ENCODE assay signal across 27 mouse cellular contexts in genomic region chr7:89605589-89606536, GRCm38 (mm10). TPM values are rescaled to one million over a fixed set of nuclear protein-coding genes. Genes with fewer than 3 reads are reported as not detected.
DNase-seq lines count a peak whose midpoint lies in the region; ATAC-seq and TF ChIP-seq lines count a peak whose summit lies in the region.
"Had no signal": no experiment of that assay in that cellular context is flagged by ENCODE, and none has a peak within 500 bp of the region (broad histone marks: within the 10 kb centered on the region; RNA-seq: fewer than 3 reads in every experiment).

No protein-coding gene starts in this region.

- no peak for TF ChIP-seq CTCF in kidney, postnatal 0 days (IDR thresholded peaks at IDR 0.05; ENCODE audit: low read depth)

- H3K4me2 ChIP-seq in kidney, postnatal 0 days (ENCODE audit: low read length), result no peak overlapping the region
- H3K4me2 ChIP-seq: heart, embryonic 12.5 days; hindbrain, embryonic 13.5 days; liver, embryonic 11.5 days; neural tube, embryonic 13.5 days; stomach, embryonic 15.5 days had no signal

- H3K4me1 ChIP-seq in kidney, postnatal 0 days (replicated peaks; ENCODE audit: insufficient read depth, low read length), result no peaks in the 10 kb centered on the region
- H3K4me1 ChIP-seq in ES-E14 (ENCODE audit: control insufficient read depth in 2 of 2, insufficient read depth in 2 of 2, low read length in 2 of 2, poor library complexity in 1 of 2), result no peaks in the 10 kb centered on the region
- H3K4me1 ChIP-seq: heart, embryonic 12.5 days; hindbrain, embryonic 13.5 days; neural tube, embryonic 13.5 days; stomach, embryonic 15.5 days had no signal

- no peak overlapping the region for H3K9ac ChIP-seq in kidney, postnatal 0 days (ENCODE audit: low read depth, low read length)
- H3K9ac ChIP-seq in ES-E14 (ENCODE audit: insufficient read depth, low read depth, low read length, poor library complexity, severe bottlenecking), result no peak overlapping the region
- H3K9ac ChIP-seq: heart, embryonic 12.5 days; hindbrain, embryonic 13.5 days; neural tube, embryonic 13.5 days; stomach, embryonic 15.5 days had no signal

- DNase-seq in kidney, postnatal 0 days (ENCODE audit: low spot score), result no peak
- no peak for DNase-seq in kidney, postnatal 36 days
- peak; percentile 7 for DNase-seq in A20 (ENCODE audit: low read depth, low spot score)
- DNase-seq in ES-E14 (ENCODE audit: low read depth, low spot score), result no peak
- DNase-seq in forelimb bud, embryonic 11.5 days (ENCODE audit: low read depth, low spot score), result peak; percentile 17
- no peak for DNase-seq in layer of hippocampus, adult 9-11 months
- no peak for DNase-seq in cerebellum, adult 11 months
- DNase-seq: adrenal gland, postnatal 10 days; cerebellum, postnatal 14 days; embryo, embryonic 11 days; gastrocnemius, adult 2 months; heart, adult 11 months; heart, postnatal 14 days; kidney, adult 2 months; layer of hippocampus, postnatal 36 days; left cerebral cortex, postnatal 4 days; lung, adult 18-20 months; lung, postnatal 36 days; right cerebral cortex, postnatal 14 days had no signal

- H3K27me3 ChIP-seq in kidney, postnatal 0 days (ENCODE audit: insufficient read depth, low read length), result no peaks in the 10 kb centered on the region
- H3K27me3 ChIP-seq: heart, embryonic 12.5 days; hindbrain, embryonic 13.5 days; neural tube, embryonic 13.5 days; stomach, embryonic 15.5 days had no signal

- in situ Hi-C loops in ES-E14 (cut with MboI; ENCODE audit: low sequenced_read_pairs in 2 of 2, unreplicated experiment in 2 of 2), result no loop called here

- H3K36me3 ChIP-seq in kidney, postnatal 0 days (ENCODE audit: insufficient read depth, low read length), result no peaks in the 10 kb centered on the region
- no peaks in the 10 kb centered on the region for H3K36me3 ChIP-seq in ES-E14 (ENCODE audit: control insufficient read depth, insufficient read depth, low read length, poor library complexity, severe bottlenecking)
- H3K36me3 ChIP-seq: heart, embryonic 12.5 days; hindbrain, embryonic 13.5 days; neural tube, embryonic 13.5 days; stomach, embryonic 15.5 days had no signal

- no peak for ATAC-seq in kidney, postnatal 0 days (replicated peaks; ENCODE audit: low FRiP score, low read depth)
- ATAC-seq: activated CD4-positive, CD25-positive, alpha-beta regulatory T cell, adult 4 months; inflammation-experienced regulatory T-cells, adult 6 months had no signal

- no peak overlapping the region for H3K4me3 ChIP-seq in kidney, postnatal 0 days (replicated peaks; ENCODE audit: low read depth, low read length)
- no peak overlapping the region for H3K4me3 ChIP-seq in ES-E14 (ENCODE audit: insufficient read depth in 1 of 2, low read depth in 1 of 2, low read length in 2 of 2, poor library complexity in 1 of 2, severe bottlenecking in 1 of 2)
- H3K4me3 ChIP-seq: gastrocnemius, adult 2 months; heart, embryonic 12.5 days; hindbrain, embryonic 13.5 days; neural tube, embryonic 13.5 days; stomach, embryonic 15.5 days had no signal

- WGBS in kidney, postnatal 0 days, result 74% methylated on average over 8 of the region's 8 CpGs

- H3K9me3 ChIP-seq in kidney, postnatal 0 days (replicated peaks; ENCODE audit: low read length), result no peaks in the 10 kb centered on the region
- H3K9me3 ChIP-seq in ES-E14 (ENCODE audit: control insufficient read depth, insufficient read depth, low read depth, low read length), result no peaks in the 10 kb centered on the region
- H3K9me3 ChIP-seq: hindbrain, embryonic 13.5 days; neural tube, embryonic 13.5 days; stomach, embryonic 15.5 days had no signal

- H3K27ac ChIP-seq in kidney, postnatal 0 days, result 0 out of 2 replicates have a peak overlapping the region, but pooled peaks have one; percentile 28
- H3K27ac ChIP-seq in ES-E14 (ENCODE audit: insufficient read depth, low read depth, low read length, poor library complexity, severe bottlenecking), result no peak overlapping the region
- H3K27ac ChIP-seq: gastrocnemius, adult 2 months; hindbrain, embryonic 13.5 days; neural tube, embryonic 13.5 days; stomach, embryonic 15.5 days had no signal

TF ChIP-seq in ES-E14, 5 proteins besides CTCF, POLR2A, EP300 and RAD21:
- TF ChIP-seq ZC3H11A (IDR thresholded peaks at IDR 0.05; ENCODE audit: borderline replicate concordance, low read depth, low read length) (no peak), MAFK (IDR thresholded peaks at IDR 0.05; ENCODE audit: insufficient read depth, low read depth, low read length) (peak; percentile 72)
TF ChIP-seq in ES-E14: peak in this region for 1.

RNA-seq across cellular contexts. Expression of gene Me3, which starts 26.3 kb away (rescaled TPM):
- polyA plus RNA-seq in kidney, postnatal 0 days (2015; fragmentation: Nextera tagmentation; extraction: Ambion mirVana), result 39.5 and 41.1 TPM in 2 replicates
- total RNA-seq in ES-E14 (2012; rRNA removed), result 0.13 and 0.21 TPM in 2 replicates
- total RNA-seq: megakaryocyte-erythroid progenitor cell, adult 5-6 weeks had no signal

Comparison
In these comparisons a context has a peak if more than half of its experiments do, and no peak if none do; other contexts are left out.
1. DNase-seq: peak in A20 (single experiment) and forelimb bud, embryonic 11.5 days (single experiment); none in kidney, postnatal 0 days (single experiment), kidney, postnatal 36 days (0 of 2), ES-E14 (single experiment), layer of hippocampus, adult 9-11 months (single experiment) and cerebellum, adult 11 months (single experiment).